Mouse (Mus musculus) mouse trophoblast stem cell (cell line): ENCODE measurements around the gene Themis2.
"Not testable (repeated sequence)": the region's sequence is repeated elsewhere in the genome, so short reads cannot be mapped to it uniquely, and the experiment has no call there.

Source experiments
- in situ Hi-C, 2 experiments: fragments of 300-500 bp; cut with MseI, MboI; formaldehyde crosslinking; loops; 2 replicates in 1 of 2; 3 replicates in 1 of 2; pipeline ENCODE4 v1.15.1; 2025

Gene Themis2

GRCm38 (mm10) chr4:132799845-132800244 is 3.7 kb upstream of the Themis2 start:
- in situ Hi-C loops = no loop called here

GRCm38 (mm10) chr4:132798666-132799065 is 2.5 kb upstream of the Themis2 start:
- in situ Hi-C loops = not testable (repeated sequence)

- in situ Hi-C loops = no loop called here
Observed at GRCm38 (mm10) chr4:132798028-132798427, 1.8 kb upstream of the Themis2 start.

- in situ Hi-C loops = no loop called here
Observed at GRCm38 (mm10) chr4:132797461-132797860, 1.3 kb upstream of the Themis2 start.

GRCm38 (mm10) chr4:132795171-132795570 is 1.0 kb downstream of the Themis2 start:
- in situ Hi-C loops = no loop called here

- in situ Hi-C loops = no loop called here
Observed at GRCm38 (mm10) chr4:132794760-132795159, 1.4 kb downstream of the Themis2 start.

- in situ Hi-C loops = no loop called here
Observed at GRCm38 (mm10) chr4:132794028-132794427, 2.2 kb downstream of the Themis2 start.

- in situ Hi-C loops = not testable (repeated sequence)
Observed at GRCm38 (mm10) chr4:132793322-132794004, 2.7 kb downstream of the Themis2 start.

- in situ Hi-C loops = no loop called here
Observed at GRCm38 (mm10) chr4:132789731-132790130, 6.5 kb downstream of the Themis2 start.

- in situ Hi-C loops = no loop called here
Observed at GRCm38 (mm10) chr4:132785228-132785627, 11.0 kb downstream of the Themis2 start.

GRCm38 (mm10) chr4:132783732-132784131 is 12.5 kb downstream of the Themis2 start:
- in situ Hi-C loops = no loop called here

GRCm38 (mm10) chr4:132780288-132780687 is 15.9 kb downstream of the Themis2 start:
- in situ Hi-C loops = no loop called here

GRCm38 (mm10) chr4:132778562-132779201 is 17.5 kb downstream of the Themis2 start:
- in situ Hi-C loops = loop anchor here in 1 of 2 experiments (5.0 kb wide), 1 partner anchor 39 kb away; no protein-coding TSS in a partner anchor

GRCm38 (mm10) chr4:132776764-132777163 is 19.4 kb downstream of the Themis2 start:
- in situ Hi-C loops = loop anchor here in 1 of 2 experiments (5.0 kb wide), 1 partner anchor 41 kb away; no protein-coding TSS in a partner anchor

GRCm38 (mm10) chr4:132774905-132775304 is 21.3 kb downstream of the Themis2 start:
- in situ Hi-C loops = loop anchor here in 1 of 2 experiments (5.0 kb wide), 1 partner anchor 42 kb away; no protein-coding TSS in a partner anchor

- in situ Hi-C loops = no loop called here
Observed at GRCm38 (mm10) chr4:132771776-132772175, 24.4 kb downstream of the Themis2 start.

- in situ Hi-C loops = no loop called here
Observed at GRCm38 (mm10) chr4:132767914-132768876, 28.0 kb downstream of the Themis2 start, which contains the start of gene Rpa2. Gene Rpa2 (plus strand): TSS chr4:132768332.

- in situ Hi-C loops = not testable (repeated sequence)
Observed at GRCm38 (mm10) chr4:132763125-132763524, 33.1 kb downstream of the Themis2 start.

- in situ Hi-C loops = no loop called here
Observed at GRCm38 (mm10) chr4:132762602-132763001, 33.6 kb downstream of the Themis2 start.

- in situ Hi-C loops = no loop called here
Observed at GRCm38 (mm10) chr4:132760296-132760695, 35.9 kb downstream of the Themis2 start.

- in situ Hi-C loops = no loop called here
Observed at GRCm38 (mm10) chr4:132757633-132758351, 38.4 kb downstream of the Themis2 start.
